Mouse (Mus musculus): ENCODE results near the gene Cep112.

- TF ChIP-seq CTCF (IDR thresholded peaks at IDR 0.05; ENCODE audit: control insufficient read depth, insufficient read depth, insufficient read length) (no peak), USF1 (IDR thresholded peaks at IDR 0.05; ENCODE audit: low read depth) (no peak), MYOD1 (IDR thresholded peaks at IDR 0.05; ENCODE audit: control insufficient read depth, insufficient read length, low read depth) (no peak), MYOG (IDR thresholded peaks at IDR 0.05; ENCODE audit: control insufficient read depth, extremely low read depth, insufficient read length) (no peak), FOSL1 (IDR thresholded peaks at IDR 0.05; ENCODE audit: insufficient read depth, low read length, poor library complexity, severe bottlenecking) (no peak)
Measured at GRCm38 (mm10) chr11:108798398-108798797, 373.4 kb downstream of the Cep112 start.
